Mouse (Mus musculus): ENCODE data around the gene Slc34a1. TPM values are rescaled to one million over a fixed set of nuclear protein-coding genes. Genes with fewer than 3 reads are reported as not detected.

The Slc34a1 gene
- polyA plus RNA-seq, 1 experiment from 2014 or later: not detected

DNA sequence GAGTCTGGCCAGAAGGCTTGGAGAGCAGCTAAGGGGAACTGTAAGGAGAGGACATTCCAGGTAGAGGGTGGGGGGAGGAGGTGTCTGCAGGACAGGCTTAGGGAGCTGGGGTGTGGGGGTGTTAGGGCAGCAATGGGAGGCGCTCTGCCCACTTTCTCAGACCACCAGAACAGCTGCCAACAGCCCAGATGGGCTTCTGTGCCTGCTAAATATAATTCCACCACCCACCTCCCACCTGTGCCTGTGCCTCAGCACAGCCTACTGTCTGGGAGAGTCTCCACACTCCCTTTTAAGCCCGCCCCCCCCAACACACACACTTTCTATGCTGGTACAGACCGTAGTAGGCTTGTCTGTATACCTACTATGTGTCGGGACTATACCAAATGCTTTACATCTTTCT, 16.2 kb upstream of the Slc34a1 start:
- DNase-seq (ENCODE audit: low spot score): no peak
- 76% methylated on average over 4 of the region's 4 CpGs for WGBS
- Histone ChIP-seq H3K4me3 (no peak overlapping the region), H3K9me3 (replicated peaks) (no peaks in the 10 kb centered on the region), H3K4me1 (peaks cover 11% of the 10 kb centered on the region), H3K27me3 (ENCODE audit: low read depth, poor library complexity, severe bottlenecking) (peaks cover 68% of the 10 kb centered on the region), H3K27ac (no peak overlapping the region), H3K36me3 (no peaks in the 10 kb centered on the region)

DNA sequence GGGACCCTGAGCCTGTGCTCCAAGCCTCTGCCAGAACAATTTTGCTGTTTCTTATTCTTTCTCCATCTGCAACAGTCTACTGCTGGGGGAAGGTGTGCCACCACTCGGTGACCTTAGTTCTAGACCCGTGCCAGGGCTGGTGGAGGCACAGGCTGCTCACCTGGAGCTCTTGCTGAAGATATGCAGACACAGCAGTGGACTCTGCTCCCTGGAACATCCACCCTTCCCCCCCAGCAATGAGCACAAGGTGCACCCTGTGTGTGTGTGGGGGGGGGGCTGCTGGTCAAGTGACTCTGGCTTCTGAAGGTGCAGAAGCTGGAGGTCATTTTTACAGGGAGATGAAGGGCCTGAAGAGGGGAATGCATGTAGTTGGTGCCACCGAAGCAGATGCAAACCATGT, 7.3 kb upstream of the Slc34a1 start:
- no peak for DNase-seq (ENCODE audit: low spot score)
- H3K27me3 ChIP-seq (ENCODE audit: low read depth, poor library complexity, severe bottlenecking): no peaks in the 10 kb centered on the region
- H3K36me3 ChIP-seq: no peaks in the 10 kb centered on the region
- H3K4me1 ChIP-seq: no peaks in the 10 kb centered on the region
- H3K4me3 ChIP-seq: no peak overlapping the region
- no peak overlapping the region for H3K27ac ChIP-seq
- 80% methylated on average over 3 of the region's 3 CpGs for WGBS
- H3K9me3 ChIP-seq (replicated peaks): no peaks in the 10 kb centered on the region

GRCm38 (mm10) chr13:55391626-55392029, 6.4 kb upstream of the Slc34a1 start:
- 88% methylated on average over 1 of the region's 1 CpGs for WGBS
- H3K9me3 ChIP-seq (replicated peaks): no peaks in the 10 kb centered on the region
- no peaks in the 10 kb centered on the region for H3K4me1 ChIP-seq
- no peak overlapping the region for H3K4me3 ChIP-seq
- DNase-seq (ENCODE audit: low spot score): no peak
- H3K27ac ChIP-seq: no peak overlapping the region
- no peaks in the 10 kb centered on the region for H3K27me3 ChIP-seq (ENCODE audit: low read depth, poor library complexity, severe bottlenecking)
- no peaks in the 10 kb centered on the region for H3K36me3 ChIP-seq

DNA sequence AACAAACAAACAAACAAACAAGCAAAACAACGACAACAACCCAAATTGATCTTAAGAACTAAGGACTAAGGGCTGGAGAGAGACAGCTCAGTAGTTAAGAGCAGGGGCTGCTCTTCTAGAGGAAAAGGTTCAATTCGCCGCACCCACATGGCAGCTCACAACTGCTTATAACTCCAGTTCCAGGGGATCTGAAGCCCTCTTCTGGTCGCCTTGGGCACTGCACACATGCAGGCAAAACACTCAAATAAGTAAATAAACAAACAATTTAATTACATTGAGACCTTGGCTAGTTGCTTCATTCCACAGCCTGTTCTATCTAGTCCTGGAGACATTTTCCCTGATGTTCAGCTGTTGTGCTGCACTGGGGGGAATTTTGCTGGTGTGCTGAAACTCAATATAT, 5.1 kb upstream of the Slc34a1 start:
- no peaks in the 10 kb centered on the region for H3K36me3 ChIP-seq
- H3K9me3 ChIP-seq (replicated peaks): no peaks in the 10 kb centered on the region
- H3K27ac ChIP-seq: no peak overlapping the region
- H3K27me3 ChIP-seq (ENCODE audit: low read depth, poor library complexity, severe bottlenecking): no peaks in the 10 kb centered on the region
- WGBS: 66% methylated on average over 4 of the region's 4 CpGs
- H3K4me3 ChIP-seq: no peak overlapping the region
- H3K4me1 ChIP-seq: no peaks in the 10 kb centered on the region
- DNase-seq (ENCODE audit: low spot score): no peak

- WGBS: 71% methylated on average over 5 of the region's 5 CpGs
- Histone ChIP-seq H3K9me3 (replicated peaks) (no peaks in the 10 kb centered on the region), H3K4me3 (no peak overlapping the region), H3K36me3 (no peaks in the 10 kb centered on the region), H3K27ac (no peak overlapping the region), H3K27me3 (ENCODE audit: low read depth, poor library complexity, severe bottlenecking) (peaks cover 39% of the 10 kb centered on the region), H3K4me1 (peaks cover 5% of the 10 kb centered on the region)
- no peak for DNase-seq (ENCODE audit: low spot score)
Measured at GRCm38 (mm10) chr13:55399300-55400038, 1.5 kb downstream of the Slc34a1 start.

- WGBS: 77% methylated on average over 1 of the region's 1 CpGs
Measured at GRCm38 (mm10) chr13:55400039-55400346, 2.0 kb downstream of the Slc34a1 start.

GRCm38 (mm10) chr13:55403266-55403665, 5.3 kb downstream of the Slc34a1 start:
- peaks cover 16% of the 10 kb centered on the region for H3K4me1 ChIP-seq

More at GRCm38 (mm10) chr13:55400039-55400346, 2.0 kb downstream of the Slc34a1 start:
- Histone ChIP-seq H3K27me3 (ENCODE audit: low read depth, poor library complexity, severe bottlenecking) (peaks cover 39% of the 10 kb centered on the region), H3K4me3 (no peak overlapping the region), H3K4me1 (peaks cover 6% of the 10 kb centered on the region), H3K9me3 (replicated peaks) (no peaks in the 10 kb centered on the region), H3K36me3 (no peaks in the 10 kb centered on the region), H3K27ac (no peak overlapping the region)
- no peak for DNase-seq (ENCODE audit: low spot score)

GRCm38 (mm10) chr13:55403935-55404852, 6.2 kb downstream of the Slc34a1 start:
- Histone ChIP-seq H3K27me3 (ENCODE audit: low read depth, poor library complexity, severe bottlenecking) (peaks cover 45% of the 10 kb centered on the region), H3K9me3 (replicated peaks) (no peaks in the 10 kb centered on the region), H3K27ac (peak overlapping the region; percentile 1; the same call in 1 of the 2 replicates), H3K36me3 (no peaks in the 10 kb centered on the region), H3K4me3 (no peak overlapping the region), H3K4me1 (peaks cover 16% of the 10 kb centered on the region)
- no peak for DNase-seq (ENCODE audit: low spot score)
- 72% methylated on average over 15 of the region's 15 CpGs for WGBS

More at GRCm38 (mm10) chr13:55403266-55403665, 5.3 kb downstream of the Slc34a1 start:
- no peak overlapping the region for H3K27ac ChIP-seq
- peaks cover 39% of the 10 kb centered on the region for H3K27me3 ChIP-seq (ENCODE audit: low read depth, poor library complexity, severe bottlenecking)
- DNase-seq (ENCODE audit: low spot score): no peak
- H3K4me3 ChIP-seq: no peak overlapping the region
- 85% methylated on average over 7 of the region's 7 CpGs for WGBS
- no peaks in the 10 kb centered on the region for H3K9me3 ChIP-seq (replicated peaks)
- H3K36me3 ChIP-seq: no peaks in the 10 kb centered on the region

- H3K36me3 ChIP-seq: no peaks in the 10 kb centered on the region
- H3K4me3 ChIP-seq: peak overlapping the region; percentile 31
- DNase-seq (ENCODE audit: low spot score): peak; percentile 92
- peaks cover 16% of the 10 kb centered on the region for H3K4me1 ChIP-seq
- H3K27ac ChIP-seq: peak overlapping the region; percentile 86
- H3K9me3 ChIP-seq (replicated peaks): no peaks in the 10 kb centered on the region
- H3K27me3 ChIP-seq (ENCODE audit: low read depth, poor library complexity, severe bottlenecking): peaks cover 41% of the 10 kb centered on the region
- WGBS: 15% methylated on average over 11 of the region's 11 CpGs
Measured at GRCm38 (mm10) chr13:55404853-55405782, 7.1 kb downstream of the Slc34a1 start.

DNA sequence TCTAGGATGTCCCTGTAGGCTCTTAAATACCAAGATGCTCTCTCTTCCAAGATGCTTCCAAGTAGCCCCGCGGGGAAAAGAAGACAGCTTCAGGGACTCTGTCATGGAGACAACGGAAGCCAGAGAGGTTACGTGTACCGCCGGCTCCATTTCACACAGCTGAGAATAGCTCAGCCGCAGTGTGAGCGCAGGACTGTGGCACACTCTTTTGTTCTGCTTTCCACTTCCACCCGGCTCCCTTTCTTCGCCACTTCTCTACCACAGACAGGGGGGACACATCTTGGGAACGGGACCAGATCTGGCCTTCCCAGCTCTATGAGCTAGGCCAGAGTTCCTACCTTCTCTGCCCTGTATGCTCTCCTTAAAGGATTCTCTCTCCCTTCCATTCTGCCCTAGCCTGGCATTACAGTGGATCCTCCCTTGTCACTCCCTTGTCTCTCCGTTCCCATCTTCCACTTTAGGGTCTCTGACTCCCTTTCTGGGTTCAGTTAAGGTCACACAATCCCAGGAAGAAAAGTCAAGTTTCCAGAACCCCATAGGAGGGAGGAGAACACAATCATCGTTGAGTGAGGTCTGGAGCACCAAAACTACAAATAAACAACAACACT, 7.9 kb downstream of the Slc34a1 start:
- peaks cover 16% of the 10 kb centered on the region for H3K4me1 ChIP-seq
- peak overlapping the region; percentile 86 for H3K27ac ChIP-seq
- 78% methylated on average over 13 of the region's 13 CpGs for WGBS
- no peak for DNase-seq (ENCODE audit: low spot score)
- H3K36me3 ChIP-seq: no peaks in the 10 kb centered on the region
- H3K9me3 ChIP-seq (replicated peaks): no peaks in the 10 kb centered on the region
- H3K27me3 ChIP-seq (ENCODE audit: low read depth, poor library complexity, severe bottlenecking): peaks cover 33% of the 10 kb centered on the region; the same call in 1 of the 2 replicates
- H3K4me3 ChIP-seq: peak overlapping the region; percentile 31; the same call in 1 of the 2 replicates

GRCm38 (mm10) chr13:55407341-55407740, 9.4 kb downstream of the Slc34a1 start:
- H3K36me3 ChIP-seq: no peaks in the 10 kb centered on the region
- WGBS: 87% methylated on average over 4 of the region's 4 CpGs
- no peaks in the 10 kb centered on the region for H3K9me3 ChIP-seq (replicated peaks)
- peaks cover 28% of the 10 kb centered on the region; the same call in 1 of the 2 replicates for H3K27me3 ChIP-seq (ENCODE audit: low read depth, poor library complexity, severe bottlenecking)
- H3K27ac ChIP-seq: no peak overlapping the region
- no peak overlapping the region for H3K4me3 ChIP-seq
- peaks cover 16% of the 10 kb centered on the region for H3K4me1 ChIP-seq
- DNase-seq (ENCODE audit: low spot score): no peak

- DNase-seq (ENCODE audit: low spot score): no peak
- 87% methylated on average over 19 of the region's 19 CpGs for WGBS
- Histone ChIP-seq H3K4me1 (peaks cover 16% of the 10 kb centered on the region), H3K27me3 (ENCODE audit: low read depth, poor library complexity, severe bottlenecking) (peaks cover 28% of the 10 kb centered on the region), H3K4me3 (no peak overlapping the region), H3K9me3 (replicated peaks) (no peaks in the 10 kb centered on the region), H3K36me3 (no peaks in the 10 kb centered on the region), H3K27ac (no peak overlapping the region)
Measured at GRCm38 (mm10) chr13:55408546-55409120, 10.6 kb downstream of the Slc34a1 start.

All from limb, embryonic 10.5 days (tissue).